Mouse (Mus musculus): ENCODE results near the gene Gm34653. TPM values are rescaled to one million over a fixed set of nuclear protein-coding genes. Genes with fewer than 3 reads are reported as not detected.
"Not testable (repeated sequence)": the region's sequence is repeated elsewhere in the genome, so short reads cannot be mapped to it uniquely, and the experiment has no call there.

The Gm34653 gene
- polyA plus RNA-seq, 1 experiment from 2014 or later, result not detected

GRCm38 (mm10) chr2:34833624-34834023 lies 817 bp downstream of the Gm34653 start:
- no peaks in the 10 kb centered on the region for H3K9me3 ChIP-seq (replicated peaks; ENCODE audit: control insufficient read depth, low read length)
- no peak overlapping the region for H3K4me3 ChIP-seq (replicated peaks; ENCODE audit: low read length)
- no peak for ATAC-seq (ENCODE audit: insufficient read depth, low FRiP score)
- no peaks in the 10 kb centered on the region for H3K27me3 ChIP-seq (ENCODE audit: control insufficient read depth, insufficient read depth, low read length)
- no peak overlapping the region for H3K27ac ChIP-seq (ENCODE audit: low read length)
- WGBS, result 83% methylated on average over 17 of the region's 17 CpGs
- H3K9ac ChIP-seq (ENCODE audit: low read length), result no peak overlapping the region
- no peaks in the 10 kb centered on the region for H3K36me3 ChIP-seq (ENCODE audit: control insufficient read depth, insufficient read depth, low read length)
- no peaks in the 10 kb centered on the region for H3K4me1 ChIP-seq (ENCODE audit: control insufficient read depth, insufficient read depth, low read length)
- no peak overlapping the region for H3K4me2 ChIP-seq (ENCODE audit: low read depth, low read length)

GRCm38 (mm10) chr2:34835669-34836068 lies 2.9 kb downstream of the Gm34653 start:
- H3K4me3 ChIP-seq (replicated peaks; ENCODE audit: low read length), result no peak overlapping the region
- ATAC-seq (ENCODE audit: insufficient read depth, low FRiP score), result no peak
- H3K9ac ChIP-seq (ENCODE audit: low read length), result no peak overlapping the region
- H3K27me3 ChIP-seq (ENCODE audit: control insufficient read depth, insufficient read depth, low read length), result no peaks in the 10 kb centered on the region
- no peak overlapping the region for H3K27ac ChIP-seq (ENCODE audit: low read length)
- H3K9me3 ChIP-seq (replicated peaks; ENCODE audit: control insufficient read depth, low read length), result no peaks in the 10 kb centered on the region
- no peak overlapping the region for H3K4me2 ChIP-seq (ENCODE audit: low read depth, low read length)
- 73% methylated on average over 3 of the region's 3 CpGs for WGBS
- no peaks in the 10 kb centered on the region for H3K36me3 ChIP-seq (ENCODE audit: control insufficient read depth, insufficient read depth, low read length)
- H3K4me1 ChIP-seq (ENCODE audit: control insufficient read depth, insufficient read depth, low read length), result no peaks in the 10 kb centered on the region

- H3K4me3 ChIP-seq (replicated peaks; ENCODE audit: low read length); H3K27ac ChIP-seq (ENCODE audit: low read length); H3K4me2 ChIP-seq (ENCODE audit: low read depth, low read length); H3K4me1 ChIP-seq (ENCODE audit: control insufficient read depth, insufficient read depth, low read length); H3K36me3 ChIP-seq (ENCODE audit: control insufficient read depth, insufficient read depth, low read length); H3K27me3 ChIP-seq (ENCODE audit: control insufficient read depth, insufficient read depth, low read length); H3K9ac ChIP-seq (ENCODE audit: low read length); H3K9me3 ChIP-seq (replicated peaks; ENCODE audit: control insufficient read depth, low read length); ATAC-seq (ENCODE audit: insufficient read depth, low FRiP score): not testable (repeated sequence)
- WGBS, result 76% methylated on average over 5 of the region's 5 CpGs
These were observed 7.3 kb downstream of the Gm34653 start for GRCm38 (mm10) chr2:34840143-34840542.

GRCm38 (mm10) chr2:34841706-34842105 lies 8.9 kb downstream of the Gm34653 start:
- H3K4me3 ChIP-seq (replicated peaks; ENCODE audit: low read length), result no peak overlapping the region
- no peaks in the 10 kb centered on the region for H3K4me1 ChIP-seq (ENCODE audit: control insufficient read depth, insufficient read depth, low read length)
- no peaks in the 10 kb centered on the region for H3K9me3 ChIP-seq (replicated peaks; ENCODE audit: control insufficient read depth, low read length)
- no peak overlapping the region for H3K4me2 ChIP-seq (ENCODE audit: low read depth, low read length)
- no peak for ATAC-seq (ENCODE audit: insufficient read depth, low FRiP score)
- WGBS, result 87% methylated on average over 8 of the region's 8 CpGs
- H3K36me3 ChIP-seq (ENCODE audit: control insufficient read depth, insufficient read depth, low read length), result no peaks in the 10 kb centered on the region
- H3K27me3 ChIP-seq (ENCODE audit: control insufficient read depth, insufficient read depth, low read length), result no peaks in the 10 kb centered on the region
- no peak overlapping the region for H3K9ac ChIP-seq (ENCODE audit: low read length)
- no peak overlapping the region for H3K27ac ChIP-seq (ENCODE audit: low read length)

GRCm38 (mm10) chr2:34843211-34843939 lies 10.6 kb downstream of the Gm34653 start:
- Histone ChIP-seq H3K27ac (ENCODE audit: low read length) (no peak overlapping the region), H3K27me3 (ENCODE audit: control insufficient read depth, insufficient read depth, low read length) (no peaks in the 10 kb centered on the region), H3K36me3 (ENCODE audit: control insufficient read depth, insufficient read depth, low read length) (no peaks in the 10 kb centered on the region), H3K9ac (ENCODE audit: low read length) (no peak overlapping the region), H3K4me2 (ENCODE audit: low read depth, low read length) (no peak overlapping the region), H3K4me1 (ENCODE audit: control insufficient read depth, insufficient read depth, low read length) (no peaks in the 10 kb centered on the region), H3K4me3 (replicated peaks; ENCODE audit: low read length) (no peak overlapping the region), H3K9me3 (replicated peaks; ENCODE audit: control insufficient read depth, low read length) (no peaks in the 10 kb centered on the region)
- WGBS, result 78% methylated on average over 11 of the region's 11 CpGs
- no peak for ATAC-seq (ENCODE audit: insufficient read depth, low FRiP score)

GRCm38 (mm10) chr2:34847702-34848101 lies 14.9 kb downstream of the Gm34653 start:
- Histone ChIP-seq H3K9ac (ENCODE audit: low read length) (no peak overlapping the region), H3K4me1 (ENCODE audit: control insufficient read depth, insufficient read depth, low read length) (no peaks in the 10 kb centered on the region), H3K27me3 (ENCODE audit: control insufficient read depth, insufficient read depth, low read length) (no peaks in the 10 kb centered on the region), H3K4me3 (replicated peaks; ENCODE audit: low read length) (no peak overlapping the region), H3K4me2 (ENCODE audit: low read depth, low read length) (no peak overlapping the region), H3K27ac (ENCODE audit: low read length) (no peak overlapping the region), H3K36me3 (ENCODE audit: control insufficient read depth, insufficient read depth, low read length) (no peaks in the 10 kb centered on the region; the same call in 1 of the 2 replicates), H3K9me3 (replicated peaks; ENCODE audit: control insufficient read depth, low read length) (no peaks in the 10 kb centered on the region)
- WGBS, result 88% methylated on average over 1 of the region's 1 CpGs
- no peak for ATAC-seq (ENCODE audit: insufficient read depth, low FRiP score)

- no peaks in the 10 kb centered on the region for H3K4me1 ChIP-seq (ENCODE audit: control insufficient read depth, insufficient read depth, low read length)
- H3K36me3 ChIP-seq (ENCODE audit: control insufficient read depth, insufficient read depth, low read length), result peaks cover 20% of the 10 kb centered on the region
- no peak overlapping the region for H3K4me2 ChIP-seq (ENCODE audit: low read depth, low read length)
- no peaks in the 10 kb centered on the region for H3K9me3 ChIP-seq (replicated peaks; ENCODE audit: control insufficient read depth, low read length)
- H3K27me3 ChIP-seq (ENCODE audit: control insufficient read depth, insufficient read depth, low read length), result no peaks in the 10 kb centered on the region
- WGBS, result 93% methylated on average over 4 of the region's 4 CpGs
- H3K9ac ChIP-seq (ENCODE audit: low read length), result no peak overlapping the region
- no peak overlapping the region for H3K27ac ChIP-seq (ENCODE audit: low read length)
- H3K4me3 ChIP-seq (replicated peaks; ENCODE audit: low read length), result no peak overlapping the region
- no peak for ATAC-seq (ENCODE audit: insufficient read depth, low FRiP score)
These were observed 22.5 kb downstream of the Gm34653 start for GRCm38 (mm10) chr2:34855265-34855664.

GRCm38 (mm10) chr2:34857728-34858127 lies 24.9 kb downstream of the Gm34653 start:
- no peak for ATAC-seq (ENCODE audit: insufficient read depth, low FRiP score)
- no peak overlapping the region for H3K4me2 ChIP-seq (ENCODE audit: low read depth, low read length)
- 88% methylated on average over 8 of the region's 8 CpGs for WGBS
- no peak overlapping the region for H3K9ac ChIP-seq (ENCODE audit: low read length)
- no peaks in the 10 kb centered on the region for H3K9me3 ChIP-seq (replicated peaks; ENCODE audit: control insufficient read depth, low read length)
- no peak overlapping the region for H3K4me3 ChIP-seq (replicated peaks; ENCODE audit: low read length)
- H3K27me3 ChIP-seq (ENCODE audit: control insufficient read depth, insufficient read depth, low read length), result no peaks in the 10 kb centered on the region
- H3K36me3 ChIP-seq (ENCODE audit: control insufficient read depth, insufficient read depth, low read length), result peaks cover 23% of the 10 kb centered on the region
- H3K27ac ChIP-seq (ENCODE audit: low read length), result no peak overlapping the region
- H3K4me1 ChIP-seq (ENCODE audit: control insufficient read depth, insufficient read depth, low read length), result no peaks in the 10 kb centered on the region

GRCm38 (mm10) chr2:34869680-34870079 lies 36.9 kb downstream of the Gm34653 start:
- WGBS, result 38% methylated on average over 5 of the region's 5 CpGs
- peaks cover 24% of the 10 kb centered on the region for H3K4me1 ChIP-seq (ENCODE audit: control insufficient read depth, insufficient read depth, low read length)
- ATAC-seq (ENCODE audit: insufficient read depth, low FRiP score), result no peak
- H3K4me2 ChIP-seq (ENCODE audit: low read depth, low read length), result peak overlapping the region; percentile 59
- peaks cover 5% of the 10 kb centered on the region for H3K27me3 ChIP-seq (ENCODE audit: control insufficient read depth, insufficient read depth, low read length)
- H3K9me3 ChIP-seq (replicated peaks; ENCODE audit: control insufficient read depth, low read length), result no peaks in the 10 kb centered on the region
- H3K27ac ChIP-seq (ENCODE audit: low read length), result no peak overlapping the region
- H3K9ac ChIP-seq (ENCODE audit: low read length), result peak overlapping the region; percentile 61
- H3K4me3 ChIP-seq (replicated peaks; ENCODE audit: low read length), result peak overlapping the region; percentile 95
- no peaks in the 10 kb centered on the region for H3K36me3 ChIP-seq (ENCODE audit: control insufficient read depth, insufficient read depth, low read length)

All from stomach, embryonic 16.5 days (tissue).